Comparison of ENCODE assay signal across 1 mouse cellular context in genomic region chrX:48462754-48463507, GRCm38 (mm10).
A peak's percentile ranks its signal among the peaks of the same experiment; 100 is the strongest.
TF ChIP-seq lines count a peak whose summit lies in the region.

TSS of gene Elf4 (minus strand) at chrX:48463132.

TF ChIP-seq in C2C12, 6 proteins besides CTCF, POLR2A, EP300 and RAD21:
- no peak for TF ChIP-seq USF1 (IDR thresholded peaks at IDR 0.05; ENCODE audit: low read depth)
- peak; percentile 32 for TF ChIP-seq MAX (IDR thresholded peaks at IDR 0.05)
